Mouse (Mus musculus): ENCODE measurements around the gene Hspa1l. TPM values are rescaled to one million over a fixed set of nuclear protein-coding genes. Genes with fewer than 3 reads are reported as not detected.

Gene Hspa1l
- total RNA-seq, 2 experiments from 2014 or later: 14.9 to 31.2 TPM

DNA sequence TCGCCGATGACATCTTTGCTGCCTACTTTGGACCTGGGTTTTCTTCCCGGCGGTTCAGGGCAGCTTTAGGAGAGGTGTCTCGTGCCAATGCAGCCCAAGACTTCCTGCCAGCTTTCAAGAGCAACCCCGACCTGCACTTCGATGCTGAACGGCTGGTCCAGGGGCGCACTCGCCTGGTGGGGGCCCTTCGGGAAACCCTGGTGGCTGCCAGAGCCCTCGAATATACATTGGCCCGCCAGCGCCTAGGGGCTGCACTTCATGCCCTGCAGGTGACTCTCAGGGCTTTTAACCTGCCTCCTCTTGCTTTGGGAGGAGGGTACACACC, 45.2 kb downstream of the Hspa1l start:
- TF ChIP-seq CTCF (IDR thresholded peaks at IDR 0.05): no peak
- H3K4me3 ChIP-seq: no peak overlapping the region
- intact Hi-C loops (cut with DNase I): no loop called here
- no peak overlapping the region for H3K27ac ChIP-seq
- peak; percentile 22 for DNase-seq

DNA sequence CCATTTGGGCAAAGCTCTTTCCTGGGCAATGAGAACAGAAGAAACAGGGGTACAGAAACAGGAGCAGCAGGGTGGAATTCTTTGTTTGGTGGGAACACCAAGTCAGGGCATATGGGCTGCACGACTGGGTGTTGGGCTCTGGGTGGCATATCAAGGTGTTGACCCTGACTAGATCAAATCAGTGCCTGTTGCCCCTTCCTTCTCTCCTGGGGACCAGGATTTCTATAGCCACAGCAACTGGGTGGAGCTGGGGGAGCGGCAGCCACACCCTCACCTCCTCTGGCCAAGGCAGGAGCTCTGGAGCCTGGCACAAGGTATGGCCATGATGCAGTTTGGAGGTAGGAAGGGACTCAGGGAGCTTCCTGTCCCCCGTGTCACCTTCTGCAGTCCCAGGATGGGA, 45.7 kb downstream of the Hspa1l start:
- intact Hi-C loops (cut with DNase I): no loop called here
- no peak overlapping the region for H3K27ac ChIP-seq
- no peak for TF ChIP-seq CTCF (IDR thresholded peaks at IDR 0.05)
- no peak overlapping the region for H3K4me3 ChIP-seq
- no peak for DNase-seq

DNA sequence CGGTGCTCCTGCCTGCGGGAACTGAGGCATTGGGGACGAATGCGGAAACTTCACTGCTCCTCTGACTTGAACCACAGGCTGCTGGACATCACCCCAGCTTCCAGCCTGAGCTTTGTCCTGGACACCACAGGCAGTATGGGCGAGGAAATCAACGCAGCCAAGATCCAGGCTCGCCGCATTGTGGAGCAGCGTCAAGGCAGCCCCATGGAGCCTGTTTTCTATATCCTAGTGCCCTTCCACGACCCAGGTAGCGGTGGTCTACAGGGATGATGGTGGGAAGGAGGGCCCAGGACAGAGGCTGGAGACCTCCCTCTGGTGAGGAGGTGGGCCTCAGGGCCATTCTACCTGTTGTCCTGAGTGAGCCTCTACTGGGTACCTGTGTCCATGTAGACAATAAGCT, 47.4 kb downstream of the Hspa1l start:
- TF ChIP-seq CTCF (IDR thresholded peaks at IDR 0.05): no peak

DNA sequence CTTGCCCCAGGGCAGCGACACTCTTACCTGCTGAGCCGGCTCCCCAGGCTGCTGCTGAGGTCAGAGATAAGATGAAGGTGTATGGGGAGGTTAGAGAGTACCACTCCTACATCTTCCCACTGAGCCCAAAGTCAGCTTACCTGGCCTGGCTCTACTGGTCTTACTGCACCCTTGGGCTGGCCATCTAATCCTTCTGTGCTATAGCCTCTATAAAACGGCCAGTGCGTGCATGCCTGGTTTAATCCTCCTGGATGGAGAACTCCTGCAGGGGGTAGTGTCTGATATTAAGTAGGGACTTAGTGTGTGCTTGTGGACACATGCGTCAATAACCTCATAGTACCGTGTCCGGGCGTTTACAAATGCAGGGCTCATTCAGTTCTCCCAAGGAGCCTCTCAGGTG, 48.0 kb downstream of the Hspa1l start:
- DNase-seq: no peak
- no peak for TF ChIP-seq CTCF (IDR thresholded peaks at IDR 0.05)
- H3K4me3 ChIP-seq: no peak overlapping the region
- H3K27ac ChIP-seq: no peak overlapping the region
- intact Hi-C loops (cut with DNase I): loop anchor here (2.0 to 10.0 kb wide), 4 partner anchors 38 to 214 kb away; partner anchors contain the start of genes Abhd16a, Atp6v1g2, Ddah2 and Ly6g6f

More for the DNA sequence above, 47.4 kb downstream of the Hspa1l start:
- no peak for DNase-seq
- intact Hi-C loops (cut with DNase I): loop anchor here (2.0 to 10.0 kb wide), 4 partner anchors 39 to 215 kb away; partner anchors contain the start of genes Abhd16a, Atp6v1g2, Ddah2 and Ly6g6f
- H3K27ac ChIP-seq: no peak overlapping the region
- no peak overlapping the region for H3K4me3 ChIP-seq

DNA sequence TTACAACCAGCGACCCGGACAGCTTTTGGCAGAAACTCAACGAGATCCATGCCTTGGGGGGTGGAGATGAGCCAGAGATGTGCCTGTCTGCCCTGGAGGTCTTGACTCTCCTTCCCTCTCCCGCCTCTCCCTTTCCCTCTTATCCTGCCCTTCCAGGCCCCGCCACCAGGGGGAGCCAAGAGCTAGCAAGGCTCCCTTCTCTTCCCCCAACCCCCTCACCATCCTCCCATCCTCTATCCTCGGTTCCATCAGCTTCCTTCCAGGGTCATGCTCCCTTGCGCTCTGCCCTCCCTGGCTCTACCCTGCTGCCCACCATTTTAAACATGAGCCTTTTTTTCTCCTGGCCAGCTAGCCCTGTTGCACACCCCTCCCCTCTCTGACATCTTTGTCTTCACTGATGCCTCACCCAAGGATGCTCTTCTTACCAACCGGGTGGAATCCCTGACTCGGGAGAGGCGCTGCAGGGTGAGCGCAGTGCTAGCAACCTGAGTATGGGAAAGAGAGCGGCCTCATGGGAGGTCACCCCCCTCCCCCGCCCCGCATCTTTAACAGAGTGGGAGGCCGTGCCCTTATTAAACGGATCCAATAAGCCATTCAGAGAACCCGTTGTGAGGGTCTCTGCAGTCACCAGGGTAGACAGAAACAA, 48.8 kb downstream of the Hspa1l start:
- peak; percentile 91 for DNase-seq
- Histone ChIP-seq H3K4me3 (peak overlapping the region; percentile 46), H3K27ac (peak overlapping the region; percentile 73)
- intact Hi-C loops (cut with DNase I): loop anchor here (2.0 to 10.0 kb wide), 4 partner anchors 38 to 214 kb away; partner anchors contain the start of genes Abhd16a, Atp6v1g2, Ddah2 and Ly6g6f
- no peak; the same call in 1 of the 2 replicates for TF ChIP-seq CTCF (IDR thresholded peaks at IDR 0.05)

DNA sequence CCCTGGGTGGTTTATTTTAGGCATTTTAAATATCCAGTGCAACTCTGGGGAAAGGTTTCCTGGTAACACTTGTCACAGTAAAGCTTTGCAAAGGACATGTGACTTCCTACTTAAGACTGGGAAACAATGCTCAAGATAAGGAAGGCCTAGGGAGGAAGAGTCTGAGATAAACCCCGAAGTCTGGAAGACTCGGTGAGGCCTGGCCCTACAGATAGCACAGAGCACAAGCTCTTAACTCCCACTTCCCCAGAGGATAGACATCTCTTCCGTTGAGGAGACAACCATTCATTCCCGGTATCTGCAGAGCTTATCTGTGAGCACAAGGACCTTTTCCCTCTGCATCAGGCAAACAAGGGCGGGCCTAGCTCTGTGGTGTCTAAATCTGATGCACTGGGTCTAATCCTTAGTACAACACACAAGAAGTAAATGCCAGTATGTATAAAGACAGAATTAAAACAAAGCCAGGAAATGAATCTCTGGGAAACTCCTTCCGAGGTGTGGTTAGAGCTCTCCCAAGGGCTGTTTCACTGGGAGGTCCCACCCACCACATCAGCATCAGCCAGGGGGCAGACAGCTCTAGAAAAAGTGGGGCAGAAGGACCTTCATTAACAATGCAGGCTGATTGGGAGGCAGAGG, 49.5 kb downstream of the Hspa1l start:
- Histone ChIP-seq H3K4me3 (peak overlapping the region; percentile 46), H3K27ac (peak overlapping the region; percentile 73)
- intact Hi-C loops (cut with DNase I): loop anchor here (2.0 to 10.0 kb wide), 4 partner anchors 37 to 213 kb away; partner anchors contain the start of genes Abhd16a, Atp6v1g2, Ddah2 and Ly6g6f
- peak; percentile 12 for DNase-seq
- peak; percentile 13; the same call in 1 of the 2 replicates for TF ChIP-seq CTCF (IDR thresholded peaks at IDR 0.05)

DNA sequence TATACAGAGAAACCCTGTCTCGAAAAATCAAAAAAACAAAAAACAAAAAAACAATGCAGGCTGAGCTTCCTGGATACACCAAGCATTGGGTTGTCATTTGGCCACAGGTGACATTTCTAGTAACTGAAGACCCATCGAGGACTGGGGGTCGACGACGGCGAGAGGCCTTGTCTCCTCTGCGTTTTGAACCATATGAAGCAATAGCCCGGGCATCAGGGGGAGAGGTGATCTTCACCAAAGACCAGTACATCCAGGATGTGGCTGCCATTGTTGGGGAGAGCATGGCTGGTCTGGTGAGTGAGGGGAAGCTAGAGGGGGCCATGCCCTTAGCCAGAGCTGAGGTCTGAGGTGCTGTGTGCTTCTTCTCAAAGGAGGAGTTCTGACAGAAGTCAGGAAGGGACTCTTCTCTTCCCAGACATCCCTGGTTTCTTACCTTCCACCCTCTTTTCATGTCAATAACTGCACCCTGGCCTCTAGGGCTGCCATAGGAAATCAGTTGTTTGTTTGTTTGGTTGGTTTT, 50.1 kb downstream of the Hspa1l start:
- TF ChIP-seq CTCF (IDR thresholded peaks at IDR 0.05): no peak
- DNase-seq: peak; percentile 13
- H3K4me3 ChIP-seq: no peak overlapping the region
- intact Hi-C loops (cut with DNase I): loop anchor here (5.0 to 10.0 kb wide), 2 partner anchors 65 to 212 kb away; partner anchors contain the start of genes Abhd16a, Atp6v1g2, Ly6g6f and Nfkbil1
- peak overlapping the region; percentile 73 for H3K27ac ChIP-seq

DNA sequence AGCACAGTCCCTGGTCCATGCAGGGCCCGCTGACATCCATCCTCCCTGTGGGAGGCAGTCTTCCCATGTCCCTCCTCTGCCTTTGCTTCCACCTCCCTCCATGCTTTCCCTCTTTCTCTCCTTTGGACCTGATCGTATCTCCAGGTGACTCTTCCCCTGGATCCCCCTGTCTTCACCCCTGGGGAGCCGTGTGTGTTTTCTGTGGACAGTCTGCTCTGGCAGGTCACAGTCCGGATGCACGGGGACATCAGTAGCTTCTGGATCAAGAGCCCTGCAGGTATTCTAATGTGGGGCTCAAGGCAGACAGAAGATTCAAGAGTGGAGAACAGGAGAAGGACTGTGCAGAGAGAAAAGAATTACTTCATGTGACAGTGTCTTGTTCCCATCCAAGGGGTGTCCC, 50.7 kb downstream of the Hspa1l start:
- no peak overlapping the region for H3K4me3 ChIP-seq
- TF ChIP-seq CTCF (IDR thresholded peaks at IDR 0.05): no peak
- intact Hi-C loops (cut with DNase I): loop anchor here (5.0 to 10.0 kb wide), 2 partner anchors 64 to 212 kb away; partner anchors contain the start of genes Abhd16a, Atp6v1g2, Ly6g6f and Nfkbil1
- no peak for DNase-seq
- H3K27ac ChIP-seq: no peak overlapping the region; the same call in 1 of the 2 replicates

DNA sequence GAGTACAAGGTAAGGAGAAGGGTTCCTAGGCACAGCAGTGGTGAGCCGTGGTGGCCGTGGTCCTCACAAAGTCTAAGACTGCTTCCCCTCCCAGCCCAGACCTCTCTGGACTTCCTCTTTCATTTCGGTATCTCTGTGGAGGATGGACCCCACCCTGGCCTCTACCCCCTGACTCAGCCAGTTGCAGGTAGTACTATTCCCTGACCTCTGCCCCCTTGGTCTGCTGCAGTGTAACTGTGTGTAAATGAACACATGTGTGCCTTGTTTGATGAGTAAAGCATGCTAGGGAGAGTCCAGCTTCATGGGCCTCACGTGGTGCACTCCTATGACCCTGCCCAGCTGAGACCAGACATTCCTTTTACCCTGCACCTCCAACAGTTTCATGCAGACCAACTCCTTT, 51.3 kb downstream of the Hspa1l start:
- peak; percentile 21 for DNase-seq
- TF ChIP-seq CTCF (IDR thresholded peaks at IDR 0.05): no peak
- no peak overlapping the region for H3K4me3 ChIP-seq
- no peak overlapping the region; the same call in 1 of the 2 replicates for H3K27ac ChIP-seq
- intact Hi-C loops (cut with DNase I): loop anchor here (5.0 to 10.0 kb wide), 2 partner anchors 64 to 211 kb away; partner anchors contain the start of genes Abhd16a, Atp6v1g2, Ly6g6f and Nfkbil1

DNA sequence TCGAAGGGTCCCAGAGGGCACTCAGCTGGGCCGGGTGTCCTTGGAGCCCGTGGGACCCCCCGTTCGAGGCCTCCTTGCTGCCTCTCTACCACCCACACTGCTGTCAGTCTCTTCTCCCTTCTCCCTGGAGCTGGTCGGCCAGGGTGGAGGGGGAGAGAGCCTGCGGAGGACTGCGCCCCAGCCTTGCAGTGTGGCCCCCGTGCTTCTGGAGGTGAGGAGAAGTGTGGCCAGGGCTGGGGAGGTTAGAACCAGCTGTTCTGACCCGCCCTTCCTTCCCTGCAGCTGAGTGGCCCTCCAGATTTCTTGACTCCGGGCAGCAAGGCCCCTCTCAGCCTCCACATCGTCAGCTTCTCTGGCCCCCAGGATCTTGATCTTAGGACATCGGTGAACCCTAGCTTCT, 51.8 kb downstream of the Hspa1l start:
- DNase-seq: peak; percentile 16
- no peak for TF ChIP-seq CTCF (IDR thresholded peaks at IDR 0.05)
- intact Hi-C loops (cut with DNase I): loop anchor here (5.0 to 10.0 kb wide), 2 partner anchors 63 to 211 kb away; partner anchors contain the start of genes Abhd16a, Atp6v1g2, Ly6g6f and Nfkbil1
- Histone ChIP-seq H3K27ac (no peak overlapping the region; the same call in 1 of the 2 replicates), H3K4me3 (no peak overlapping the region)

DNA sequence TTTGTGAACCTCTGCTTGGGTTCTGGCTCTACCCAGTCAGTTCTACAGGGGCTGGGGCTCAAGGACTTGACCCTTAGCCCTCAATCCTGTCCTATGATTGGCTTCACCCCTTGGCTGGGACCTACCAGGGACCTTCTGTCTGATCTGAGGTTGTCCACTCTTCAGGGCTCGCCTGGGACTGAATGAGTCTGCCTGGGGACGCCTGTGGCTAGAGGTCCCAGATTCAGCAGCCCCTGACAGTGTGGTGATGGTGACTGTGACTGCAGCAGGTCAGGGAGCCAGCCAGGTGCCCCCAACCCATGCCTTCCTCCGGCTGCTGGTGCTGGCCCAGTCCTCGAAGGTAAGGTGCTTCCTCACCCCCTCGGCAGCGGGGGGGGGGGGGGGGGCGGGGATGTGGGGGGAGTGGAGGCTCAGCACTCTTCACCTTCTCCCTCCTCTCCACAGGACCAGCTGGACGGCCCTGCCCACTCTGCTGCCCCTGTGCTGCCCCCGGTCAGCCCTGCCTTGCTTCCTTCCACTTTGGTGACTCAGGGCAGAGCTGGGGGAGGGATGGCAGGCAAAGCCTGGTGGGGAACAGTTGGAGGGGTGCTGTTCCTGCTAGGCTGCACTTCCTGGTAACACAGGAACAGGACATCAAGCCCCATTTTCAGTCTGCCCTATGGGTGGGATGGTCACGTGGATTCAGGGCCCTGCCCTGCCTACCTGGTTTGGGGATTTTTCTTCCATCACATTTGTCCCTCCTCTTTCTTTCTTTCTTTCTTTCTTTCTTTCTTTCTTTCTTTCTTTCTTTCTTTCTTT, 52.4 kb downstream of the Hspa1l start:
- H3K4me3 ChIP-seq: no peak overlapping the region
- intact Hi-C loops (cut with DNase I): loop anchor here (5.0 to 10.0 kb wide), 2 partner anchors 62 to 210 kb away; partner anchors contain the start of genes Abhd16a, Atp6v1g2, Ly6g6f and Nfkbil1
- peak; percentile 26 for DNase-seq
- TF ChIP-seq CTCF (IDR thresholded peaks at IDR 0.05): no peak
- H3K27ac ChIP-seq: no peak overlapping the region

DNA sequence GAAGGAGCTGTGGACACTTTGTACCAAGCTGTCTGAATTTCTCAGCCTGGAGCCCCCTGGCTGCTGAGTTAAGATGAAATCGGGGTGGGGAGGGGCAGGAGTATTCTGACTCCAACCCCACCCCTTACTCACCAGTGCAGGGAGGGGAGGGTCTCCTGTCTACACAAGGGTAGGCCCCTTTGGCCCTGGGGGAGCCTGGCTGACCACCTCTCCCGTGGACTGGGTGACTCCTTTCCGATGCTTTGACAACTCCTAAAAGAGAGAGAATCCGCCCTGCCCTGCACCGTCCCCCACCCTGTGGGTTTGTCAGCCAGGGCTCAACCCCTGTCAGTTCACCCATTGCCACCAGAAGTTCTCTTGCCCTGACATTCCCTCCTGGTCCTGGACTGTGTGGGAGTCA, 53.7 kb downstream of the Hspa1l start:
- DNase-seq: peak; percentile 12
- H3K27ac ChIP-seq: no peak overlapping the region
- no peak overlapping the region for H3K4me3 ChIP-seq
- intact Hi-C loops (cut with DNase I): loop anchor here (10.0 kb wide), 1 partner anchor 209 kb away; the partner anchor contains the start of genes Atp6v1g2 and Nfkbil1
- TF ChIP-seq CTCF (IDR thresholded peaks at IDR 0.05): no peak

Measured in gastrocnemius, adult 2 months (tissue).